Mouse (Mus musculus): ENCODE data around the gene Ifi204.
"Not testable (repeated sequence)": the region's sequence is repeated elsewhere in the genome, so short reads cannot be mapped to it uniquely, and the experiment has no call there.

- TF ChIP-seq EP300, CTCF (IDR thresholded peaks at IDR 0.05): not testable (repeated sequence)
Observed at GRCm38 (mm10) chr1:173735015-173735414, 31.7 kb downstream of the Ifi204 start.
